Mouse (Mus musculus): ENCODE data around the gene Prr3. TPM values are rescaled to one million over a fixed set of nuclear protein-coding genes. Genes with fewer than 3 reads are reported as not detected.
"Not testable (repeated sequence)": the region's sequence is repeated elsewhere in the genome, so short reads cannot be mapped to it uniquely, and the experiment has no call there.

Gene Prr3
- polyA plus RNA-seq, 1 experiment from 2014 or later: 26.9 TPM

GRCm38 (mm10) chr17:35969418-35970389 lies 10.3 kb downstream of the Prr3 start, which contains the start of gene Abcf1:
Gene Abcf1 (minus strand): TSS chr17:35969761.
- H3K9me3 ChIP-seq (ENCODE audit: control insufficient read depth, low read depth, low read length): no peaks in the 10 kb centered on the region
- H3K9ac ChIP-seq (replicated peaks; ENCODE audit: low read depth, low read length): peak within 1 kb of the TSS; percentile 77
- WGBS: under 1% methylated on average over 68 of the region's 68 CpGs
- peak; percentile 97 for ATAC-seq (ENCODE audit: insufficient number of reproducible peaks, insufficient read depth, low FRiP score, low read depth)
- peaks cover 10% of the 10 kb centered on the region; the same call in 1 of the 2 replicates for H3K4me1 ChIP-seq (ENCODE audit: control insufficient read depth, insufficient read depth, low read length)
- peaks cover 17% of the 10 kb centered on the region; the same call in 1 of the 2 replicates for H3K36me3 ChIP-seq (ENCODE audit: control insufficient read depth, insufficient read depth, low read length)
- peak within 1 kb of the TSS; percentile 63 for H3K27ac ChIP-seq (ENCODE audit: low read length)
- no peaks in the 10 kb centered on the region for H3K27me3 ChIP-seq (ENCODE audit: control insufficient read depth, insufficient read depth, low read length)
- peak within 1 kb of the TSS; percentile 84 for H3K4me2 ChIP-seq (replicated peaks; ENCODE audit: low read depth, low read length)
- peak within 1 kb of the TSS; percentile 91 for H3K4me3 ChIP-seq (ENCODE audit: low read depth, low read length)

GRCm38 (mm10) chr17:35967621-35968020 lies 12.4 kb downstream of the Prr3 start:
- ATAC-seq (ENCODE audit: insufficient number of reproducible peaks, insufficient read depth, low FRiP score, low read depth): no peak
- Histone ChIP-seq H3K27me3 (ENCODE audit: control insufficient read depth, insufficient read depth, low read length) (no peaks in the 10 kb centered on the region), H3K4me2 (replicated peaks; ENCODE audit: low read depth, low read length) (no peak overlapping the region), H3K36me3 (ENCODE audit: control insufficient read depth, insufficient read depth, low read length) (peaks cover 25% of the 10 kb centered on the region), H3K27ac (ENCODE audit: low read length) (no peak overlapping the region), H3K4me1 (ENCODE audit: control insufficient read depth, insufficient read depth, low read length) (peaks cover 10% of the 10 kb centered on the region; the same call in 1 of the 2 replicates), H3K4me3 (ENCODE audit: low read depth, low read length) (no peak overlapping the region), H3K9ac (replicated peaks; ENCODE audit: low read depth, low read length) (no peak overlapping the region), H3K9me3 (ENCODE audit: control insufficient read depth, low read depth, low read length) (no peaks in the 10 kb centered on the region)
- 93% methylated on average over 2 of the region's 2 CpGs for WGBS

- 92% methylated on average over 10 of the region's 10 CpGs for WGBS
- no peak overlapping the region for H3K9ac ChIP-seq (replicated peaks; ENCODE audit: low read depth, low read length)
- peaks cover 68% of the 10 kb centered on the region for H3K36me3 ChIP-seq (ENCODE audit: control insufficient read depth, insufficient read depth, low read length)
- peaks cover 2% of the 10 kb centered on the region; the same call in 1 of the 2 replicates for H3K4me1 ChIP-seq (ENCODE audit: control insufficient read depth, insufficient read depth, low read length)
- ATAC-seq (ENCODE audit: insufficient number of reproducible peaks, insufficient read depth, low FRiP score, low read depth): no peak
- no peaks in the 10 kb centered on the region for H3K9me3 ChIP-seq (ENCODE audit: control insufficient read depth, low read depth, low read length)
- H3K27me3 ChIP-seq (ENCODE audit: control insufficient read depth, insufficient read depth, low read length): no peaks in the 10 kb centered on the region
- no peak overlapping the region for H3K4me2 ChIP-seq (replicated peaks; ENCODE audit: low read depth, low read length)
- H3K27ac ChIP-seq (ENCODE audit: low read length): no peak overlapping the region
- H3K4me3 ChIP-seq (ENCODE audit: low read depth, low read length): no peak overlapping the region
These were observed 16.8 kb downstream of the Prr3 start for GRCm38 (mm10) chr17:35963279-35963678.

GRCm38 (mm10) chr17:35958533-35959223 lies 21.4 kb downstream of the Prr3 start:
- Histone ChIP-seq H3K9ac (replicated peaks; ENCODE audit: low read depth, low read length) (no peak overlapping the region), H3K4me3 (ENCODE audit: low read depth, low read length) (no peak overlapping the region), H3K9me3 (ENCODE audit: control insufficient read depth, low read depth, low read length) (no peaks in the 10 kb centered on the region), H3K27ac (ENCODE audit: low read length) (no peak overlapping the region), H3K27me3 (ENCODE audit: control insufficient read depth, insufficient read depth, low read length) (no peaks in the 10 kb centered on the region), H3K36me3 (ENCODE audit: control insufficient read depth, insufficient read depth, low read length) (peaks cover 76% of the 10 kb centered on the region), H3K4me1 (ENCODE audit: control insufficient read depth, insufficient read depth, low read length) (no peaks in the 10 kb centered on the region), H3K4me2 (replicated peaks; ENCODE audit: low read depth, low read length) (no peak overlapping the region)
- 94% methylated on average over 15 of the region's 15 CpGs for WGBS
- ATAC-seq (ENCODE audit: insufficient number of reproducible peaks, insufficient read depth, low FRiP score, low read depth): no peak

GRCm38 (mm10) chr17:35954665-35955064 lies 25.4 kb downstream of the Prr3 start:
- Histone ChIP-seq H3K9me3 (ENCODE audit: control insufficient read depth, low read depth, low read length) (no peaks in the 10 kb centered on the region), H3K4me2 (replicated peaks; ENCODE audit: low read depth, low read length) (no peak overlapping the region), H3K36me3 (ENCODE audit: control insufficient read depth, insufficient read depth, low read length) (peaks cover 36% of the 10 kb centered on the region), H3K27me3 (ENCODE audit: control insufficient read depth, insufficient read depth, low read length) (no peaks in the 10 kb centered on the region), H3K4me3 (ENCODE audit: low read depth, low read length) (no peak overlapping the region), H3K9ac (replicated peaks; ENCODE audit: low read depth, low read length) (no peak overlapping the region), H3K4me1 (ENCODE audit: control insufficient read depth, insufficient read depth, low read length) (no peaks in the 10 kb centered on the region), H3K27ac (ENCODE audit: low read length) (no peak overlapping the region)
- ATAC-seq (ENCODE audit: insufficient number of reproducible peaks, insufficient read depth, low FRiP score, low read depth): no peak
- 78% methylated on average over 8 of the region's 8 CpGs for WGBS

- H3K36me3 ChIP-seq (ENCODE audit: control insufficient read depth, insufficient read depth, low read length): peaks cover 15% of the 10 kb centered on the region
- not testable (repeated sequence) for ATAC-seq (ENCODE audit: insufficient number of reproducible peaks, insufficient read depth, low FRiP score, low read depth); H3K9ac ChIP-seq (replicated peaks; ENCODE audit: low read depth, low read length); H3K4me1 ChIP-seq (ENCODE audit: control insufficient read depth, insufficient read depth, low read length); H3K9me3 ChIP-seq (ENCODE audit: control insufficient read depth, low read depth, low read length); H3K4me2 ChIP-seq (replicated peaks; ENCODE audit: low read depth, low read length); H3K27me3 ChIP-seq (ENCODE audit: control insufficient read depth, insufficient read depth, low read length); H3K27ac ChIP-seq (ENCODE audit: low read length); H3K4me3 ChIP-seq (ENCODE audit: low read depth, low read length)
- WGBS: 71% methylated on average over 1 of the region's 3 CpGs
These were observed 27.5 kb downstream of the Prr3 start for GRCm38 (mm10) chr17:35952559-35952958.

GRCm38 (mm10) chr17:35950946-35951345 lies 29.1 kb downstream of the Prr3 start:
- H3K27ac ChIP-seq (ENCODE audit: low read length); H3K9me3 ChIP-seq (ENCODE audit: control insufficient read depth, low read depth, low read length); H3K4me3 ChIP-seq (ENCODE audit: low read depth, low read length); ATAC-seq (ENCODE audit: insufficient number of reproducible peaks, insufficient read depth, low FRiP score, low read depth); H3K27me3 ChIP-seq (ENCODE audit: control insufficient read depth, insufficient read depth, low read length); H3K36me3 ChIP-seq (ENCODE audit: control insufficient read depth, insufficient read depth, low read length); H3K9ac ChIP-seq (replicated peaks; ENCODE audit: low read depth, low read length); H3K4me1 ChIP-seq (ENCODE audit: control insufficient read depth, insufficient read depth, low read length); H3K4me2 ChIP-seq (replicated peaks; ENCODE audit: low read depth, low read length): not testable (repeated sequence)

GRCm38 (mm10) chr17:35939941-35940340 lies 40.1 kb downstream of the Prr3 start:
- no peak overlapping the region for H3K27ac ChIP-seq (ENCODE audit: low read length)
- no peak overlapping the region for H3K4me2 ChIP-seq (replicated peaks; ENCODE audit: low read depth, low read length)
- no peaks in the 10 kb centered on the region for H3K27me3 ChIP-seq (ENCODE audit: control insufficient read depth, insufficient read depth, low read length)
- H3K4me1 ChIP-seq (ENCODE audit: control insufficient read depth, insufficient read depth, low read length): no peaks in the 10 kb centered on the region
- no peak overlapping the region for H3K4me3 ChIP-seq (ENCODE audit: low read depth, low read length)
- no peaks in the 10 kb centered on the region for H3K36me3 ChIP-seq (ENCODE audit: control insufficient read depth, insufficient read depth, low read length)
- ATAC-seq (ENCODE audit: insufficient number of reproducible peaks, insufficient read depth, low FRiP score, low read depth): no peak
- no peaks in the 10 kb centered on the region for H3K9me3 ChIP-seq (ENCODE audit: control insufficient read depth, low read depth, low read length)
- no peak overlapping the region for H3K9ac ChIP-seq (replicated peaks; ENCODE audit: low read depth, low read length)
- 65% methylated on average over 1 of the region's 1 CpGs for WGBS

All from stomach, embryonic 14.5 days (tissue).